Mouse (Mus musculus) cortical plate, adult 2 months (tissue): ENCODE measurements around the gene Suox. TPM values are rescaled to one million over a fixed set of nuclear protein-coding genes. Genes with fewer than 3 reads are reported as not detected.

Source experiments
- H3K27ac ChIP-seq: fragments of 200-500 bp; 2 replicates; pipeline ENCODE4 v1.5.1; 2012; ENCODE audit warnings: low read length, control low read depth, inconsistent platforms; ENCODE audit not compliant: insufficient read depth
- H3K4me1 ChIP-seq: fragments of 200-500 bp; 2 replicates; pipeline ENCODE4 v1.6.1; 2011; ENCODE audit warnings: low read length; ENCODE audit not compliant: control insufficient read depth, insufficient read depth
- H3K4me3 ChIP-seq: fragments of 200-500 bp; 2 replicates; pipeline ENCODE4 v1.5.1; 2011; ENCODE audit warnings: mild to moderate bottlenecking, low read length, control low read depth; ENCODE audit not compliant: insufficient read depth
- CTCF ChIP-seq: fragments of 200-500 bp; IDR thresholded peaks from 2 replicates; pipeline ENCODE4 v1.5.1; 2011; ENCODE audit warnings: mild to moderate bottlenecking, control low read depth, low read length; ENCODE audit not compliant: insufficient read depth; ENCODE audit errors: extremely low read depth
- POLR2A ChIP-seq: fragments of 200-500 bp; IDR thresholded peaks from 2 replicates; pipeline ENCODE4 v1.6.1; 2011; ENCODE audit warnings: mild to moderate bottlenecking, low read length, control low read depth; ENCODE audit not compliant: insufficient read depth; ENCODE audit errors: extremely low read depth
- polyA plus RNA-seq: library from polyadenylated mRNA; depleted of rRNA; stranded (reverse); fragments of >200 nt; gene quantifications from 2 replicates; pipeline ENCODE4 v1.2.3, GENCODE M21; 2012; rRNA removed

Gene Suox
- polyA plus RNA-seq, 1 experiment: 12.1 TPM

- no peak overlapping the region for H3K27ac ChIP-seq
- H3K4me1 ChIP-seq: peaks cover 1% of the 10 kb centered on the region
- H3K4me3 ChIP-seq: no peak overlapping the region
- TF ChIP-seq POLR2A (no peak), CTCF (no peak)
These were observed 53.6 kb downstream of the Suox start for GRCm38 (mm10) chr10:128620241-128620640.

Other genes starting within 250 kb of the Suox start
- gene Smarcc2, start 214.8 kb downstream of the Suox start, polyA plus RNA-seq: 209 and 223 TPM in 2 replicates
- 1,299 and 1,338 TPM in 2 replicates for gene Myl6, start 179.9 kb downstream of the Suox start, polyA plus RNA-seq
- gene Myl6b, start 175.4 kb downstream of the Suox start, polyA plus RNA-seq: 33.7 and 36.7 TPM in 2 replicates
- gene Esyt1, start 148.2 kb downstream of the Suox start, polyA plus RNA-seq: 11.6 and 12.0 TPM in 2 replicates
- gene Zc3h10, start 126.3 kb downstream of the Suox start, polyA plus RNA-seq: 11.9 and 12.9 TPM in 2 replicates
- 2,251 and 2,284 TPM in 2 replicates for gene Rpl41, start 124.8 kb downstream of the Suox start, polyA plus RNA-seq
- 67.5 and 71.0 TPM in 2 replicates for gene Pa2g4, start 108.1 kb downstream of the Suox start, polyA plus RNA-seq
- gene Erbb3, start 84.4 kb downstream of the Suox start, polyA plus RNA-seq: 7.6 and 9.1 TPM in 2 replicates
- gene Rps26, start 47.3 kb downstream of the Suox start, polyA plus RNA-seq: 354 and 390 TPM in 2 replicates
- 8.3 and 9.2 TPM in 2 replicates for gene Ikzf4, start 28.1 kb downstream of the Suox start, polyA plus RNA-seq
- 120 and 125 TPM in 2 replicates for gene Rab5b, start 22.2 kb upstream of the Suox start, polyA plus RNA-seq
- 0.61 and 0.66 TPM in 2 replicates for gene Pmel, start 30.1 kb upstream of the Suox start, polyA plus RNA-seq
- 4.5 and 4.6 TPM in 2 replicates for gene Cdk2, start 31.0 kb upstream of the Suox start, polyA plus RNA-seq
- 13.2 and 15.5 TPM in 2 replicates for gene Dgka, start 70.8 kb upstream of the Suox start, polyA plus RNA-seq
- 39.4 and 41.1 TPM in 2 replicates for gene Pym1, start 73.8 kb upstream of the Suox start, polyA plus RNA-seq
- 0.38 and 0.57 TPM in 2 replicates for gene Mmp19, start 116.8 kb upstream of the Suox start, polyA plus RNA-seq
- gene Dnajc14, start 130.0 kb upstream of the Suox start, polyA plus RNA-seq: 23.0 and 23.9 TPM in 2 replicates
- gene Tmem198b, start 130.3 kb upstream of the Suox start, polyA plus RNA-seq: 12.7 and 13.8 TPM in 2 replicates
- gene Sarnp, start 143.3 kb upstream of the Suox start, polyA plus RNA-seq: 50.1 and 53.4 TPM in 2 replicates
- 18.3 and 20.3 TPM in 2 replicates for gene Ormdl2, start 147.6 kb upstream of the Suox start, polyA plus RNA-seq
- gene Gdf11, start 217.6 kb upstream of the Suox start, polyA plus RNA-seq: 7.2 TPM in 2 replicates
- gene Cd63, start 226.9 kb upstream of the Suox start, polyA plus RNA-seq: 76.2 and 79.5 TPM in 2 replicates
- gene Rdh5, start 248.8 kb upstream of the Suox start, polyA plus RNA-seq: 12.7 and 13.0 TPM in 2 replicates
- 221 and 224 TPM in 2 replicates for gene Bloc1s1, start 250.0 kb upstream of the Suox start, polyA plus RNA-seq